Mouse (Mus musculus) kidney, adult 18-20 months (tissue): ENCODE results near the gene Ffar3.
"Not testable (repeated sequence)": the region's sequence is repeated elsewhere in the genome, so short reads cannot be mapped to it uniquely, and the experiment has no call there.

Experiments
- DNase-seq: peaks from one replicate; pipeline ENCODE4 v3.0.0; 2021

Gene Ffar3

DNA sequence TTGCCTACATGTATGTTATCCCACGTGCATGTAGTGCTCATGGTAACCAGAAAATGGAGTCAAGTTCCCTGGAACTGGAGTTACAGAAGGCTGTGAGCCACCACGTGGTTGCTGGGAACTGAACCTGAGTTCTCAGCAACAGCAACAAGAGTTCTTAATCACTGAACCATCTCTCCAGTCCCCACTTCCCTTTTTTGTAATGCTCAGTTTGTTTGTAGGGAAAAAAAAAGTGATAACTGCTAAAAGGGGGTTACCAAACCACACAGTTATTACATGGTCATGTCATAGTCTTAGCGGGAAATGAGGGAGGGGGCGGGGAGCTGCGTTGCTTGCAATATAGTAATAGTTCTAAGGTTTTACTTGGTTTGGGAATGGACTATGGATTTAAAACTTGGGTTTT is 13.9 kb downstream of the Ffar3 start:
- DNase-seq = no peak

DNA sequence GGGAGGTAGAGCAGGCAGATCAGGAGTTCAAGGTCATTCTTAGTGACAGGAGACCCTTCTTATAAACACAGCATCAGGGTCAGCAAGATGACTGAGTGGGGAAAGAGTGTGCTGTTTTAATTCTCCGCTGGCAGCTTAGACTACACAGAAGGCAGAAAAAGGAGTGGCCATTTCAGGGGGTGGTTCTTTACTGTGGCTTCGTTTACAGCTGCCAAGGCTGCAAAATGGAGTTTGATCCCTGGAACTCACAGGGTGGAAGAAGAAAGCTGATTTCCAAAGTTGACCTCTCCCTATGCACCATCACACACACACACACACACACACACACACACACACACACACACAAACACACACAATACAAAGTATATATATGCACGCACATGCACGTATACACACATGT is 14.6 kb downstream of the Ffar3 start:
- DNase-seq = no peak

DNA sequence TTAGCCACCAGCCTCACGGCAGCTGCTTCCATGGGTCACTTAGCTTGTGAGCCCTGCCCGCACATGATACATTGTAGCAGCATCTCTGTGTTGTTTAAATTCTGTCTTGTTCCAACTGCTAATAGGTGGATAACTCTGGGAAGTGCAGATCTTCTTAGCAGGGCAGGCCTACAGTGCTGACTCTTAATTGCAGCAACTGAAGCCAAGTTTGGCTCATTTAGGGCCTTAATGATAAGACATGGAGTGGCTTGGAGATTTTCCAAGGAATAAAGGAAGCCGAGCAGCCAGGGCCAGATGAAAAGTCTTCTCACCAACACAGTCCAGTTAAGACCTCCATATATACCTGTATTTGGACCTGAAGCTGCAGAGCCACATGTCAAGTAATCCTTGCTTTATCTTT is 15.7 kb downstream of the Ffar3 start:
- no peak for DNase-seq

DNA sequence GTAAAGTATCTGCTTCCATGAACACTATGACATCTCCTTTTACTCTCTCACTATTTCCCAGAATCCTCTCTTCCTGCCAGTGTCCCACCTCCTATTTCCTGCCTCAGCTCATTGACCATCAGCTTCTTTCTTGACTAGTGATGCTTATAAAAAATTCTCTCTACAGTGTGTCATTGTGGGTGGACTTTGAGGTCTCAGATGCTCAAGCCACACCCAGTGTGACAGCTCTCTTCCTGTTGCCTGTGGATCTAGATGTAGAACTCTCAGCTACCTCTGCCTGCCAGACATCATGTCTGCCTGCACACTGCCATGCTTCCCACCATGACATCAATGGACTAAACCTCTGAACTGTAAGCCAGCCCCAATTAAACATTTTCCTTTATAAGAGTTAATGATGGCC is 18.7 kb downstream of the Ffar3 start:
- no peak for DNase-seq

DNA sequence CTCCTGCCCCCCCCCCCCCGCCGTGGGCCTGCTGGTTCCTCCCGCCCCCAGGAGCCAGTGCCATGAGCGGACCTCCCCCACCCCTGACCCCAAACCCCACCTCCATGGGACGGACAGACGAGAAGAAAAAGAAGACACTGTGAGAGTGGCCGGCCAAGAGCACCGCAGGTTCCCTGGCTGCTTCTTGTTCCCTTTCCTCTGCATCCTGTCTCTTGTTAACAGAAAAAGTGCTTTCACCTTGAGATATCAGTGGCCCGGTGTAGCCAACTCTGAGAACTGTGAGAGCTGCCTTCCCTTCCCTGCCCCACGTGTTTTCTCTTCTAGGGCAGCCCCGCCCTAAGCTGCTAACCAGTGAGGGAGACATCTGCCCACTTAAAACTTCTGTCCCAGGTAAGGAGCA is 23.3 kb downstream of the Ffar3 start:
- DNase-seq = not testable (repeated sequence)

DNA sequence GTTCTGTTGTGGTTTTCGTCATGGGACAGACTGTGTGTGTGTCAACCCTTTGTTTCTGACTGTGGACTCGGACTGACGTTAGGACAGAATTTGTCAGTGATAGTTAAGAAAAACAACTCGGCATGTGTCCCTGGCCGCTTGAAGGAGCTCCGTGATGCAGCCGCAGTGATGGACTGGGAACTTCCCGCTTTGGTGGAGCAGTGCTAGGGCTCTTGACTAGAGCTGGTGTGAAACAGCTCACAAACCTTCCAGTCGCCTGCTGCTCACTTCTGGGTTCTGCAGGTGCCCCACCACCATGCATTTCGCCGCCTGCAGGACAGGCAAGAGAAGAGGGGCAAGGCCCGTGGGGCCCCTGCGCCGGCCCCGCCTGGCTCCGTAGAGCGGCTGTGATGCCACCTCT is 23.7 kb downstream of the Ffar3 start:
- DNase-seq = no peak

DNA sequence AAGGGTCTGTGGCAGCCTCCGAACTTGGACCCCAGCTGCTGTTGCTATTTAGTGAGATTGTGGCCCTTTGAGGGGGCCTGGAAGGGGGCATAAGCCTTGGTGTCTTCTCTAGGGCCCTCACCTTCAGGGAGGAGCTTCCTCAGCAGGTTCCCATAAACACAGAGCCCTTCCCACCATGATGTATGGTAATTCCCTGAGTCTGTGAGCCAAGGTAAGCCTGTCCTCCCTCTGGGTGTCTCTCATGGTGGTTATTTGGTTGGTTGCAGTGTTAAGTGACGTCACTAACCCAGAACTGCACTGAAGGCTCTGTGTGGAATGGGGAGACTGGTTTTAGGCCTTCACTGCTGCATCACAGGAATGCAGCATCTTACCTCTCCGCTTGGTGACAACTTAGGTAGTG is 26.6 kb downstream of the Ffar3 start:
- DNase-seq = no peak

DNA sequence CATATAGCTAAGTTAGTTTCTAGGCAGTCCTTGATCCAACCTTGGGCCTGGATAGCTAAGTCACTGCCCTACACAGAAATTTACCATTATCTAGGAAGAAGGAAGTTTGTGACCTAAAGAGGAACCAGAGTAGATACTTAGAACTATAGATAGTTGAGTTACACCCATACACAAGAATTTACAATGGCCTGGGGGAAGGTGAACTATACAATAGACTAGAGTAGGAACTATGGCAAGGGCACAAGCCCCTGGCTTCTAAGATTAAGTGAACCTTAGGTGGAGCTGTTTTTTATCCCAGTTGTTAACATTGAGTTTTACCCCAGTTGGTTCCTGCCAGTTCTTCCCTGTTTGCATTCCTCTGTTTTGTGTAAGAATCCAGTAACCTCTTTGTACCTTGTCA is 27.1 kb downstream of the Ffar3 start:
- not testable (repeated sequence) for DNase-seq

DNA sequence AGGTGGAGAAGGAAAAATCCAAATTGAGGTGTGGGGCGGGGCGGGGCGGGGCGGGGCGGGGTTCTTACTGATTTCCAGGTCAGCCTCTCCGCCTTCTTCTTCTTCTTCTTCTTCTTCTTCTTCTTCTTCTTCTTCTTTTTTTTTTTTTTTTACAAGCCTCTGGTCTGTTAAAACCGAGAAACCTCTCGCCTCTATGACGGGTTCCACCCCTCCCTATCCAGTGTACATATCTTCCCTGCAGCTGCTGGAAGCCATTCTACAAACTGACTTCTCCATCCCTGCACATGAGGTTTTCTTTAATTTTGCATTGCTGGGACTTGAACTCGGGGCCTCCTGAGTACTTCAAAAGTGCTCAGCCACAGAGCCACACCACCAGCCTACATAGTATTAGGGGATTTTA is 29.3 kb downstream of the Ffar3 start:
- DNase-seq = no peak

DNA sequence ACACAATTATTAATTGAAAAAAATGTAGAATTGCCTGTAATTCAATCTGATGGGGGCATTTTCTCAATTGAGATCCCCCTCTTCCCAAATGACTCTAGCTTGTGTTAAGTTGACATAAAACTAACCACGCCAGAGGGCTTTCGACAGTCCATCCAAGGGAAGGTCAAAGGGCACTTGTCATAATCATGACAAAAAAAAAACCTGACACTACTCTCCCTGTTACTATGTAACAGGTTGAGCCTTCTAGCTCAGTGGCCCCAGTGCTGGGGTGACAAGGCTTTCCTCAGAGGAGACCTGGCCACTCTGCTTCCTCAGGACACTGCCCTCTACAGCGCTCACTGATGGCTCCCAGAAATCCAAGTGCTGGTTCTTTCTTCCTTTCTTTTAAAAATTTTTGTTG is 31.7 kb downstream of the Ffar3 start:
- no peak for DNase-seq

DNA sequence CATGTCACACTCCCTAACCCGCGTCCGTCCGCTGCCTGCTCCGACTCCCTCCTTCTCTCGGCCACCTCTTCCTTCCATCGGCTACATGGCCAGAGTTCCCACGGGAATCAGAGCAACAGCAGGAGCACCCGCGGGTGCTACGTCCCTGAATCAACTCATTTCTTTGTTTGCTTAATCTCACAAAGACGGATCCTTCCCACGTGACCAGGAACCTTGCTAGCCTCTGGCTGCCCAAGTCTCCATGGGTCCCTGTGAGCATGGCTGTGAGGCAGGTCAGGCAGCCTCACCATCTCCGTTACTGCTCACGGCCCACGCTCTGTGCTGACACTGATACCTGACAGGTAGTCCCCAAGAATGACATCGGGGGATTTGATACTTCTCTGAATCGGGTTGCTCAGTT is 32.3 kb downstream of the Ffar3 start, which contains the start of gene Ffar2:
Ffar2 (minus strand) TSS at position 101 of the 400 bp plus-strand sequence.
- no peak for DNase-seq

DNA sequence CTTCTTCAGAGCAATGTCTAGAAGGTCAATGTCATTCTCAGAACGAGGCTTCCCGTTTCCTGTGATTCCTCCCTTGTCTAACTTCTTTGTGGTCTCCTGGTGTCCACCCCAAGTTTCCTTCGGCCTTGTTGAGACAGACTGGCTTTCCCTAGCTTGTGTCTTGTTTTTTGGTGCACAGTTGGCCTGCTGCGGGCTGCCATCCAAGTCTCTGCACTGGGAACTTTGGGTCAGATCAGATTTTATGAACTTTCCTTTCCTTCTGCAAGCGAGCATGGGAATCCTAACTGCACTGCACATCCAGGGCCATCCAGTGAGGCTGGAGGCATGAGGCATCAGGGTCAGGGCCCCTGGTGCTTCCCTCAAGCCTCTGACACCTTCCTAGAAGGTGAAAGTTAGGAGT is 34.4 kb downstream of the Ffar3 start:
- DNase-seq = peak; percentile 11

DNA sequence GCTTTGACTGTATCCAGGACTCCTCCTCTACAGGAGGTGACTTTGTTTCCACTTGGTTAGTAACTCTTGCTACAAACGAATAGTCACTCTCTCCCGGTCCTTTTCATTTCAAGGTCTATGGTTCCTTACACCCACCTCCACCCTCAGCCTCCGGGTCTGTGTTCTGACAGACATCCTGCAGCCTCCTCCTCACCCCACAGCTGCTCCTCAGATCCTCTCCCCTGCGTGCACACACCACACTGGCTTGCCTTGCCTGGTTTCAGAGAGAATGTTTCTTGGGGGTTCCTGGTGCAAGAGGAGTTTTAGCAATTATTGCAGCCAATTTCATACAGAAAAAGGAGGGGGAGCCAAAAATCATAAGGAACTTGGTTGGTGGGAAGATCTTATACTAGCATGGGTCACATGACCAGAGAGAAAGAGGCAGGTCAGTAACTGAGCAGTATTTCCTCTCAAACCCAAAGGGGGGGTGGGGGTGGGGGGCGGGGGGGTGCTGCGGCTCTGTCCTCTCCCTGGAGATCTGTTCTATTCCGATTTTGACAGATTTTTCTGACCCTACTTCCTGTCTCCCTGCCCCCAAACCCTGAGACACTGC is 35.0 kb downstream of the Ffar3 start:
- no peak for DNase-seq

DNA sequence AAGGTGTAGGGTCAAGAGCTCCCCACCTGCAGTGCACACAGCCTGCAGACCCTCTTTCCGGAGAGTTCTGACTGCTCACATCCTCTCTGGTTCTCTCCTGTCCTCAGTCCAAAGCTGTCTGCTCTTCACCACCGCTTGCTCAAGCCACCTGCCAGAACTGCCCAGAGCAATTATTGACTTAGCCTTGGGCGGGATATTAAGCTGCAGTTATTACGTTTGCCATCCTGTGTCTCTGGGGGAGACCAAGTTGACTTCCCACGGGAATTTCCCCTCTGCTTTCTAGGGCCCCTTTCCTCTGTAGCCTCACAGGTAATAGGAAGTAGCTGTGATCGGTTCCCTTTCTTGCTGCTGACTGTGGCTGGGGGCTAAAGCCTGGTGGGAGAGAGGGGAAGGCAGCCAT is 35.8 kb downstream of the Ffar3 start:
- no peak for DNase-seq

DNA sequence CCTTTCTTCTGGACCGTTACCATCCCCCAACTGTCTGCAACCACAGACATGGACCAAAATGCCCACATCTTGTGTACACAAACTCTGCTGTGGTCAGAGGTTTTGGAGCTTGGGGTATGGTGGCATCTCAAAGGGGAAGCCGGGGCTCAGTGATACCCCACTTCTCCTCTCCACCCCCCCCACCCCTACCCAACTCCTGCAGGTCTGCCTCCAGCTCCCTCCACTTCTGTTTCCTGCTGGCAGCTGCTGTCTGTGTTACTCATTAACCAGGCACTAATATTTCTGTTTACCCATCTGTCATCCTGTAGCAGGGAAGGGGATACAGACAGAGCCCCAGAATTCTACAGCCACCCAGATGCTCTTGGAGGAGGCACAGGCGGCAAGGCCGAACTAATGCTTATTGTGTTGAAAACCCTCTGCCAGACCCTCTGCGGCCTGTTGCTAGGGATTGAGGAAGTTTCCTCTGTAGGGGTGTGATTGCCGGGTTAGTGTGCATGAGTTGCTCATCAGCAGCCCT is 43.6 kb downstream of the Ffar3 start:
- peak; percentile 22 for DNase-seq

DNA sequence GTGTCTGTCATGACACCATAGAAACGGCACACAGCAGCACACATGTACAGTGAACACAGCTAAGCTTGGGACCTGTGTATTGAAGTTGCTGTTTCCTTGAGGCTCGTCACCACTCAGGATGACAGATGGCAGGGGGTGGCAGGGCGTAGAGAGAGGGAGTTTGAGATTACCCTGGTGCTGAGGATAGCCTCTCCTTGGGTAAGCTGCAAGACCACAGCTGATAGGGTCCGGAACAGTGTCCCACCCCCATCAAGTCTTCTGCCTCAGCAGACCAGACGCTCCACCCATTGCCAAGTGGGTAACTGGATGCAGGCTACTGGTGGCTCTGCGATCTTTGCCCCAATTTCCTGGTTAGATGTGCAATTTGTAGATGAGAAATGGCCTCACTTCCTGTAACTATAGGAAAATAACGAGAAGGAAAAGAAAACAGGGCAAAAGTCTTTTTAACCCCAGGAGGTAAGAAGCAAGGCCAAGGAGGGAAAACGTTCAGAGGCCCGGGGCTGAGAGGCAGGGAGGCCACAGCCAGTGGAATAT is 44.2 kb downstream of the Ffar3 start:
- DNase-seq = no peak

DNA sequence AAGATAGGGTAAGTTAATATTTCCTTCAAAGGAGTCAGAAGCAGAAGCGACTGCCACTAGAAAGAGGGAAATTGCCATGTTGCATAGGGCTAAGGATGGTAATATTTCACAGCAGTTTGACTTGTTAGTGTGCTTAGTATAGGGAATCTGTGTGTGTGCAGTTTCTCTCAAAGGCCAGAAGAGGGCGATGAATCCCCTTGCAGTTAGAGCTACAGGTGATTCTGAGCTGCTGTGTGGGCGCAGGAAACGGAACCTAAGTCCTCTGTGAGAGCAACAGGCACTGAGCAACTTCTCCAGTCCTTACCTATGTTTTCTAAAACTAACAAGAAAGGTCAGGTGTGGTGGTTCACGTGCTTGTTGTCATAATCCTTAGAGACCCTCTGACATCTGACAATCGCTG is 45.7 kb downstream of the Ffar3 start:
- no peak for DNase-seq

DNA sequence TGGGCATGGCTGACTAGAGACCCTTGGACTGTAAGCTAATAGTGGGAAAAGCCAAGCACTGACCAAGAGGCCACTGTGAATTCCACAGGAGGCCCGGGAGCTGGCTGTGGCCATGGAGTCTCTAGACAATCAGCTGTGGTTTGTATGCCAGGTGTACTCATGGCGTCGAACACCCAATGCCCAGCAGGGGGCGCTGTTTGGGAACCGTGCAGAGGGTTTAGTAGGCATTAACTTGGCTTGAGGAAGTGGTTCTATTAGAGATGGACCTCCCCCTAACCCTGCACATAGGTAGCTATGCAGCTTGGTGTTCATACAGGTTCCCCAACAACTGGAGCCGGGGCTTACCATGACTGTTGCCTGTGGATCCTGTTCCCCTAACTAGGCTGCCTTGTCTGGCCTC is 50.1 kb downstream of the Ffar3 start:
- DNase-seq = peak; percentile 28
